Mouse (Mus musculus) natural killer cell, adult 2 months (primary cell): Measurements from ENCODE around the gene Fcrlb.

ENCODE experiments used
- DNase-seq, 2 experiments: peaks; one replicate each; pipeline ENCODE4 v3.0.0; 2022; ENCODE audit warnings: low spot score in 2 of 2

Gene Fcrlb

GRCm38 (mm10) chr1:170868107-170868904, 44.4 kb downstream of the Fcrlb start:
- peak; percentile 23 to 33 for DNase-seq

- DNase-seq: peak; percentile 90 to 92
Observed at GRCm38 (mm10) chr1:170867691-170868105, 45.0 kb downstream of the Fcrlb start, which contains the start of gene Atf6. TSS of gene Atf6 (minus strand) at chr1:170867771.

- DNase-seq: peak in 1 of 2 experiments; percentile 28
Observed at GRCm38 (mm10) chr1:170866992-170867690, 45.6 kb downstream of the Fcrlb start.

GRCm38 (mm10) chr1:170865406-170865805, 47.3 kb downstream of the Fcrlb start:
- no peak for DNase-seq

GRCm38 (mm10) chr1:170864754-170865153, 48.0 kb downstream of the Fcrlb start:
- peak in 1 of 2 experiments; percentile 29 for DNase-seq

GRCm38 (mm10) chr1:170864234-170864633, 48.5 kb downstream of the Fcrlb start:
- DNase-seq: no peak

- DNase-seq: no peak
Observed at GRCm38 (mm10) chr1:170863033-170863432, 49.7 kb downstream of the Fcrlb start.

GRCm38 (mm10) chr1:170862435-170862717, 50.4 kb downstream of the Fcrlb start:
- no peak for DNase-seq

- DNase-seq: no peak
Observed at GRCm38 (mm10) chr1:170861671-170862434, 50.9 kb downstream of the Fcrlb start.

GRCm38 (mm10) chr1:170858872-170859271, 53.9 kb downstream of the Fcrlb start:
- DNase-seq: no peak

- DNase-seq: no peak
Observed at GRCm38 (mm10) chr1:170857369-170857768, 55.4 kb downstream of the Fcrlb start.
